Mouse (Mus musculus): ENCODE measurements around the gene Itpka.

The Itpka gene

DNA sequence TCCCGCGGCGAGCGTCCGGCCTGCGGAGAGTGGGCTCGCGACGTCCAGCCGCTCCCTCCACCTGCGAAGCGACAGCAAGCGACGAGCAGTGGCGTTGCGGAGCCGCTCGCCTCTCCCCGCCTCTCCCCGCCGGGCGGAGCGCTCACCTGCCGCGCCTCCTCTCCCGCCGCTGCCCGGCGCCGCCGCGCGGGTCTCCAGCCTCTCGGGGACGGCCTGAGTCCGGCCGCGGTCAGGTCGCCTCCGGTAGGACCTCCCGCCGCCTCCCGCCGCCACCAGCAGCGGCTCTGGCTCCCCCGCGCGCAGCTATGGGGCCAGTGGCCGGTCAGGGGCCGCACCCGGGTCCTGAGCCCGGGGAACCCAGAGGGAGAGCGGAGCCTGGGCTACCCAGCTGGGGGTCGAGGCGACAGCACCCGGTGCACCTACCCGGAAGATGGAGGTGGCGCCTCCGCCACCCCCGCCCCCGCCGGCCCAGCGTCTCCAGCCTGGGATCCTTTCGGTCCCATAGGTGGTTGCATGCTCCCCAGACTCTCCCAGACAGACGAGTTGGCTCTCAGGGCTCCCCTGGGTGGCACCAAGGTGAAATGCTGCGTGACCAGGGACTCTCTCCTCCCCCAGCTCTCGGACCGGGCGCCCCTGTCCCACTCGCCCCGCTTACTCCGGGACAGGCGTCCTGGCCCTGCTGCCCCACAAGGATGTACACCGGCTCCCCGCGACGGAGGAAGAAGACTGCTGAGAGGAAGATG is 16.1 kb downstream of the Itpka start:
- DNase-seq: peak; percentile 36 to 38

- no peak for DNase-seq
Observed at GRCm38 (mm10) chr2:119758844-119759835, 17.0 kb downstream of the Itpka start.

GRCm38 (mm10) chr2:119760251-119760650 is 18.1 kb downstream of the Itpka start, which contains the start of gene Ltk:
Gene Ltk, minus strand, starts transcription at chr2:119760431.
- no peak for DNase-seq

GRCm38 (mm10) chr2:119762276-119762675 is 20.1 kb downstream of the Itpka start:
- no peak for DNase-seq

- no peak for DNase-seq
Observed at GRCm38 (mm10) chr2:119763924-119764323, 21.8 kb downstream of the Itpka start.

DNA sequence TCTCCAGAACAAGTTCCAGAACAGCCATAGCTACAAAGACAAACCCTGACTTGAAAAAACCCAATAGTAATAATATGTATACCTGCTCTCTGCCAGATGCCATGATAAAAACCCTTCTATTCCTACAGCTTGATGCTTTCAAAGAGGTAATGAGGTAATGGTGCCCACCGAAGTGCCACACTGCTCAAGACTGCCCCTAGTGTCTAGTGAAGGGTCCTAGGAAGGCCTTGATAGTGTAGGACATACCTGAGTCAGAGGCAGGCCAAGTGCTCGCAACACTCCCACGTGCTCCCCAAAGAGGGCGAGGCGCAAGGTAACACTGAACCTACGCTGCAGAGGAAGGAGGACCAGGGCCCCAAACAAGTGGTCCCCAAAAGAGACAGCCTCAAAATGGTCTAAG is 25.1 kb downstream of the Itpka start:
- no peak for DNase-seq

DNA sequence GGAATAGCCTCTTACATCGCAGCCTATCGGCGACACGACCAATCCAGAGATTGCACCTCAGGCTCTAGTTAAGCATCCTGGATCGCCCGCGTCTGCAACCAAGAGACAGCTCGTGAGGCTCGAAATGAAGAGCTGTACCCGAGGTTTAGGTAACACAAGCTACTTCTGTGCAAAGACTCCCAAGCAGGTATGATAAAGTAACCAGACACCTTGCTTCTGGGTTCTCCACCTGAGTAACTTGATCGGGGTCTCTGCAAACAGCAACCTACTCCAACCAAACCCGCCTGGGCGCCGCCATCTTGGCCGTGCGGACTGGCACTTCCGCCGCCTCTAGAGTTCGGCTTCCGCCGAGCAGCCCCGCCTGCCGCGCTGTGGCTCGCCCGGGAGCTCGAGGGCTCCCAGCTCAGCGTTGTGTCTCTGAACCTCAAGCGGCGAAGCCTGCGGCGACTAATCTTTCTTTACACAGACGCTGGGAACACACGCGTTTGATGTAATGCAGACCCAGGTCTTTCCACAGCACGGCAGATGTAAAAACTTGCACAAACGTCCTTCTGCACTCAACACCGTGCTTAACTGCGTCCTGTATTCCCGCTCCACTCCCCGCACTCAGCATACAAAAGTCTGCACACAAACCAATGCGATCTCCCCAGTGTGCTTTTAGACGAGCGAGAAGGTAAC is 45.2 kb downstream of the Itpka start, which contains the start of gene Rpap1:
Gene Rpap1, minus strand, starts transcription at position 332 of the 678 bp plus-strand sequence.
- DNase-seq: peak; percentile 73 to 79

DNA sequence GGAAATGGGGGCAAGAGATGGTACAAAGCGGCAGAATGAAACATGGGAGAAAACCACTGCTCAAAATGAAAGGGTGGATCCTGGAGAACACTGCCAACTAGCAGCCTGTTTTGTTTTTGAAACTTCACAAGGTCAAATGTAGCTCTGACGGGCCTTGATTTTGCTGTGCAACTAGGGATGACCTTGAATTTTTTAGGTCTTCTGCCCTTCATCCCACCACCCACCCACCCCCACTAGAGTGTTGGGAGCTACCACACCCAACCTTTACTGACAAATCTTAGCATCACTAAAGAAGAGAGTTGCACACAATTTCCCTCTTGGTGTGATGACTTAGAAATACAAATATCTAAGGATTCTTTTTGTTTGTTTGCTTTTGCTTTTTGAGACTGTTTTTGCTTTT is 47.9 kb downstream of the Itpka start:
- no peak for DNase-seq

DNA sequence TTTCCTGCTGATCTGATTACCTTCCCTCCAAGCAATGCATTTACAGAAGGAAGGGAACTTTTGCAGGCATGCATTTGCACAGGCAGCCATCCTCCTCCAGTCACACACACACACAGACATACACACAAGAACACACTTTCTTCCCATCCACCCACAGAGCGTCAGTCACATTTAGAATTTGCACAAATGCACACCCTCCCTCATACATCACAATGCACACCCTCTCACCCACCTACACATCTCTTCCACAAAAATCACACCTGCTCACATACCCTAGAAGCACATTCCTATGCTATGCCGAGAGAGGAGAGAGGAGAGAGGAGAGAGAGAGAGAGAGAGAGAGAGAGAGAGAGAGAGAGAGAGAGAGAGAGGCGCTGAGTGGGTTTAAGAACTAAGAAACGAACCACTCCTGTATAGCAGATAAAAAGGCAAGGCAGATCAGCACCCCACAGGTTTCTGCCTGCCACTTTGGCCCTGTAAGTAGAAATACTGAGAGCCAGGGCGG is 55.2 kb downstream of the Itpka start, which contains the start of gene Tyro3:
Gene Tyro3, plus strand, starts transcription at position 455 of the 505 bp plus-strand sequence.
- no peak for DNase-seq

DNA sequence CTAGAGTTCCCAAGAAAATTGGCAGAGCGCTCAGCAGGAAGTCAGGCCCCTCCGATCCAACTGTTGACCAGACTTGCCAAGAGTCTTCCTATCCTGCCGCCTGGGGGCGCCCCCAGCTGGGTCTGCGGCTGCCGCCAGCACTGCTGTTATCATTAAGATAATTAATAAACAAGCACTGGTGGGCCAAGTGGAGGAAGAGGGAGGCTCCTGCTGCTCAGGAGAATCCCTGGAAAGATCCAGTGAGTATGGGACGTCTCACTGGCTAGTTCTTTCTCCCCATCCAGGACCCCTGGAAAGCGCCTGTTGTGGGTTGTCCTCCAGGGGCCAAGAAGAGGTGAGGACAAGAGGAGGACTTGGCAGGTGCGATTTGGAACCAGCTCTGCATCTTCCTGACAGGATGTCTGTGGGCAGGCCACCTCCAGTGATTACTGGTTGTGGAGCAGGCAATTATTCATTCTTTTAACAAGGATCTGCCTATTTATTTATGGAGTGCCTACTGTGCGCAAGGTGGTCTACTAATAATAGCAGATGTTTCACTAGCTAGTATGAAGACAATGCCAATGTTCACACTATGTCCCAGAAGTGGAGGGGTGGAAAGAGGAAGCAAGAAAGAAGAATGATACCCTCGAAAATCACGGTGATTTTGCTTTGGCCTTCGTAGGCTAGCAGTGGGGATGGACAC is 56.2 kb downstream of the Itpka start:
- DNase-seq: peak; percentile 66 to 79

GRCm38 (mm10) chr2:119799181-119799960 is 57.2 kb downstream of the Itpka start:
- peak; percentile 44 to 54 for DNase-seq

GRCm38 (mm10) chr2:119799961-119800550 is 57.9 kb downstream of the Itpka start:
- DNase-seq: peak; percentile 15 to 35
